Mouse (Mus musculus) kidney, adult 2 months (tissue): Measurements from ENCODE around the gene Dusp10.

Source experiments
- CTCF ChIP-seq: fragments of 200-500 bp; conservative IDR thresholded peaks from 2 replicates; pipeline ENCODE4 v1.5.1; 2011; ENCODE audit warnings: low read depth, mild to moderate bottlenecking, control low read depth, low read length, moderate library complexity, mixed read lengths; ENCODE audit not compliant: insufficient read depth, insufficient read length
- POLR2A ChIP-seq: fragments of 200-500 bp; IDR thresholded peaks from one replicate; pipeline ENCODE4 v1.6.1; 2011; ENCODE audit warnings: low read depth, low read length, control low read depth

- TF ChIP-seq POLR2A (no peak), CTCF (no peak)
These were observed 77.4 kb downstream of the Dusp10 start for GRCm38 (mm10) chr1:184090515-184090914.
